Mouse (Mus musculus) small intestine, adult 2 months (tissue): ENCODE measurements around the gene Prr7.

ENCODE experiments used
- CTCF ChIP-seq: fragments of 200-500 bp; IDR thresholded peaks from 2 replicates; pipeline ENCODE4 v1.5.1; 2012; ENCODE audit warnings: low read depth, mild to moderate bottlenecking, control low read depth, inconsistent platforms, low read length, moderate library complexity, mixed read lengths; ENCODE audit not compliant: insufficient replicate concordance, insufficient read length; ENCODE audit errors: extremely low read depth
- POLR2A ChIP-seq: fragments of 200-500 bp; IDR thresholded peaks from 2 replicates; pipeline ENCODE4 v1.6.1; 2012; ENCODE audit warnings: low read depth, mild to moderate bottlenecking, control low read depth, inconsistent platforms, low read length, moderate library complexity

DNA sequence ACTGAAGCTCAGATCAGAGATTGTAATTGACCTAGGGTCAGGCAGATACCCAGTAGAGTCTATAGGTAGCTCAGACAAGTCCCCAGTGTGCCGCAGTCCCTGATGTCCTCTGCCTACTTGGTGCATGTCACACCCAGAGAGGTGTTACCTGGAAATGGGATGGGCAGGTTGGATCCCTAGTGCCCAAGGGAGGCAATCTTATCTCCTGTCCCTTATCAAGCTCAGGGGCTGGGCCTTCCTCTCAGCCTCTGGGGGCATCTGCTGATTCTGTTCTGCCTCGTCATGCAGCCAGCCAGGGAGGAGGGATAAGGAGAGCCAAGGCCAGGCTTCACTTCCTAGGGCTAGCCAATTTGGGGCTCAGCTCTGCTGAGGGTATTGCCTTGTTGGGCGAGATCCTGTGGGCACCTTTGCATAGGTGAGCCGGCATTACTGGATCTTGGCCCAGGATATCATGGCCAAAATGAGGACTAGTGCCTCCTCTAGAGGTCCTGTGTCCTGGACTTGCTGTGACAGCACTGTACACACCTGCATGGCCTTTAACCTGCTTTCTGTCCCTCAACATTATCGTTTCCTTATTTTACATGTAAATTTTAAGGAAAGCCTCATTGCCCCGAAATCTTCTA, 17.5 kb upstream of the Prr7 start:
- TF ChIP-seq POLR2A (peak; percentile 18; the same call in 1 of the 2 replicates), CTCF (no peak)
